Mouse (Mus musculus) MEL-GATA-1-ER (cell line): ENCODE data around the gene Col9a1.

Experiments used
- DNase-seq: peaks from one replicate; pipeline ENCODE4 v3.0.0-alpha.2; 2012; ENCODE audit warnings: low read depth; ENCODE audit errors: extremely low read depth

Col9a1 gene

DNA sequence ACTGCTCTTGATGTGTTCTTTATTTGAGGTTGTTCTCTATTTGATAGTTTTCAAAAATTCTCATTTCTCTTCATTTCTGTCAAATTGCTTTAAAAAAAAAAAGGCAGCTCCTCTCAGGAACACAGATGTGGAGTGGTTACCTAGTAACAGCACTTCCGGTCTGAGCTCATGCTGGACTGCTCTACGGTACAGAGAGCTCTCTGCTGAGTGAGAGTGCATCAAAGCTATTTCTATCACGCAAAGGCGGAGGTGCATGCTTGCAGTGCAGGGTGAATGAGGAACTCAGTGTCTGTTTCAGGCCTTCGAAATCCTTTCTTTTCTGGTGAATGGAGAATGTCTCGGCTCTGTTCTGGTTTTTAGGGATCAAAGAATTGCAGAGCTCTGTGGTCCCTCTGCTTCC lies 41.6 kb downstream of the Col9a1 start:
- DNase-seq: no peak

DNA sequence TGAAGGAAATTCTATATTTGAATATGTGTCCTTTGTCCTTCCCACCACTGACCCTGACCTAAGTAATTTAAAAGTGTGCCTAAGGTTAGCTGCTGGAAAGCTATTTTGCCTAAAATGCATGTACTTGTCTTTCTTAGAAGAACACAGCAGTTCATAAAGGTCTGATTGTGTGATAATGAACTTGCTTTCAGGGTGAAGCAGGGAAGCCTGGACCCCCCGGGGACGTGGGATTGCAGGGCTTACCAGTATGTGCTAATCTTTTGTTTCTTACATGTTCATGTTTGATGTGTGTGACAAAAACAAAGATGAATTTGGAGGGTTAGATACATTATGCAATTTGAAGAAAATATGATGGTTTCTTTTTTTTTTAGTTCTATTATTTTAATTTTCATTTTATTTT lies 44.8 kb downstream of the Col9a1 start:
- no peak for DNase-seq

DNA sequence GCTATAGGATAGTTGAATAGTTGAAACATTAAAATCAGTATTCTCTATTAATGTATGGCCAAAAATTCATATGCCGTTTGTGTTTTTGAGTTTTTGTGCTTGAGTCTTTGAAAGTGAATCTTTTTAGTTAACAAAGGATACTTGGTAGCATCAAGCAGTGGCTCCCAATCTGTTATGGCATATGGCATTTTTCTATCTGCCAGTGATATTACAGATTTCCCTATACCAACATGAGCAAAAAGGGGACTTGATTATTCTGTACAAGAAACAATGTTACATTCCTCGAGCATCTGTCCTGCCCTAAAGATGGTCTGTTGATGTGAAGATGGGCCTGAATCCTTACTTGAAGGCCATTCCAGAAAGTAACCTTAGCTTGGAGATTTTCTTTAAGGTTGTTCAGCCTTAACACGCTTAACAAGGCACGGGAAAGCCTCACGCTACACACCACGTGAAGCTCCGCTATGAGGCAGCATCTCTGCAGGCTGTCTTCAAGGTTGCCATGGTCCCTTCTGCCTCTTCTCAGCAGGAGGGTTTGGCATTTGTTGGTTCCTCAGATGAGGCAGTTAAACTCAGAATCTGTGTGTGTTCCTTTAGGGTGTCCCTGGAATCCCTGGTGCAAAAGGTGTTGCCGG lies 45.7 kb downstream of the Col9a1 start:
- no peak for DNase-seq

- DNase-seq: no peak
Measured at GRCm38 (mm10) chr1:24225825-24226526, 48.6 kb downstream of the Col9a1 start.

GRCm38 (mm10) chr1:24226941-24227711 lies 49.7 kb downstream of the Col9a1 start:
- no peak for DNase-seq

- DNase-seq: no peak
Measured at GRCm38 (mm10) chr1:24229552-24229951, 52.1 kb downstream of the Col9a1 start.

- no peak for DNase-seq
Measured at GRCm38 (mm10) chr1:24230428-24230827, 53.0 kb downstream of the Col9a1 start.

DNA sequence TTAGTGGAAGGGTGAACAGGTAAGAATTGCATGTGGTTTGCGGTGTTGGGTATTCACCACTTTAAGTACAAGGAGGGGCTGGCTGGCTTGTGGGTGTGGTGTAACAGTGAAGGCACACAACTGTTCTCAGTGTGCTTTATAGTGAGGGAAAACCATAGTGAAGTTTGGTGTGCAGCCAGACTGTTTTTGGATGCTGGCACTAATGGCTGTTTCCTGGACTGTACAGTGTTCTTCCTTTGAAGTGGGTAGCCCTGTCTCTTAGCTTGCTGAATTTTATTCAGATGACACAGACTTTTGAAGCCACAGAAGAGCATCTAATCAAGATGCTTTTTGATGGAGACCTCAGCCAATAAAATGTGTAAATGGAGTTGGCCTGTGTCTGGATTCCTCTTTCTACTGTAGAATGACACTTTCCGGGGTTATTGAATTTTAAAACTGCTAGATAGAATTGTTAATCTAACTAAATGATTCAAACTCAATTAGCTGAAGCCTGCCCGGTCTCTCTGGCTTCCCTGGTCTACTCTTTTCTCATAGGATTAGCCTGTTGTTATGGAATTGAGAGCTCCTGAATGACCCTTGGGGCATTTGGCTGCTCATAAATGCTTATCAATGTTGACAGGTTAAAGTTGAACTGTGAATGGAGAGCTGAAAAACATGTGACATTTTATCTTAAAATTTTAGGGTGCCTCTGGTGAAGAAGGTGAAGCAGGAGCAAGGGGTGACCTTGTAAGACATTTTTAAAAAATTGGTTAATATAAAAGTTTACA lies 54.3 kb downstream of the Col9a1 start:
- DNase-seq: no peak

DNA sequence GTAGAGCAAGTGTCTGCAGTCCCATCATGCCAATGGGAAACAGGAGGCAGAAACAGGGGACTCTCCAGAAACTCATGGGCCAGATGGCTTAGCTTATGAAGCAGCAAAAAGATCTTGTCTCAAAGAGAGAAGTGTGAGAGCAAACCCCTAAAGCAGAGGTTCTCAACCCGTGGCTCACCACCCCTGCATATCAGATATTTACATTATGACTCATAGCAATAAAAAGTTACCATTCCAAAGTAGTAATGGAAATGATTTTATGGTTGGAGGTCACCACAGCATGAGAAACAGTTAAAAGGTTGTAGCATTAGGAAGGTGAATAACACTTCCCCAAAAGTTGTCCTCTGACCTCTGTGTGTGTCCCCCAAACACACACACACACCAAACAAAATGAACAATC lies 58.9 kb downstream of the Col9a1 start:
- no peak for DNase-seq

DNA sequence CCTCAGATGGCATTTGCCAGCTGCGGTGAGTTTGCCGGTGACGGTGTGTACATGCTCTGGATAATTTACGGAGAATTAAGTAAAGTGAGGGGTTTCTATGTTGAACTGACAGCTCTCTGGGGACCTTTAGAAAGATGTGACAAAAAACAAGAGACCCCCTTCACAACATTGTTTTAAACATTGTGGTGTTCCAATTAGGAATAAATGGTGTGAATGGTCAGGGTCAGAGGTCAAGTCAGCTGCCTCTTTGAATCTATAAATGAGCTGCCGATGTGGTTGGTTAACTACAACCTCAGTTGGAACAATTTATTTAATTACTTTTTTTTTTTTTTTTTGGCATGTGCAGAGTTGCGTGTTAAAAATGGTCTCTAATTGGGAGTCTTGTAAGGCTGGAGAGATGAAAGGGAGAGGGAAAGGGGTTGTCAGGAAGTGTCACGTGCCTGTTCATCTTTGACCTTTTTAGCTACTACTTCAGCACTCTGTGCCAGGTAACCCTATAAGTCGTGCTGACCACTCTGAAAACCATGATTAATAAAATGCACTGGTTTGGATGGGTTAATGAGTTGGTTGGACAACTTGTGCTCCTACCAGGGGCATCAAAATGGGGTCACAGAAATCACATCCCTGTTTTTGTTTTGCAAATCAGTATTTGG lies 62.8 kb downstream of the Col9a1 start:
- DNase-seq: no peak

- no peak for DNase-seq
Measured at GRCm38 (mm10) chr1:24244931-24245330, 67.5 kb downstream of the Col9a1 start.

DNA sequence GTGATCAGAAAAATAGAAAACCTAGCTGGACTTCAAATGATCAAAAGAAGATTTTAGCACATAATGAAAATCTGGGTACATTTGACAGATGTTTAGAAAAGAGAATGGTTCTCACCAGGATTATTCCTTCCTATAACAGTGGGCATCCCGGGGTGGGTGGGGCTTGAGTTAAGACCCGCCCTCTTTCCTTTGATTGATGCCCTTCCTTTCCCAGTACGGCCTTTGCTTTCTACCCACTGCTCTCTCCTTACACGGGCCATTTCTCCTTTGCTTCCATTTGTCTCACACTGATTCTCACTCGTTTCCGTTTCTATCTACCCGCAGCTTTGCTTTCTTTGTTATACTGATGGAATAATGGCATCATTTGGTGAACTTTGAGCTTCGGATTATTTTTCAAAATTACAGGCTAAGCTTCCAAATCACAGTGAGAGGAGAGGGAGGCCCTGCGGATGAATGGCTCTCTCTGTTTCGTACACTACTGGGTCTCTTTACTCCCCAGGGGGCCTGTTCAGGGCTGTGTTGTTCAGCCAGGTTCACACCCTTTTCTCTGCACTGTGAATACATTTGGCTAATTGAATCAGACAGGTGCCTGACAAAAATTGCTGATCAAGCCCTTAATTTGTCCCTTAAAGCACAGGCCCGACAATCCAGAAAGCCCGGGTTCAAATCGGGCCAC lies 68.4 kb downstream of the Col9a1 start:
- DNase-seq: no peak

- no peak for DNase-seq
Measured at GRCm38 (mm10) chr1:24248294-24249104, 71.1 kb downstream of the Col9a1 start.

- DNase-seq: no peak
Measured at GRCm38 (mm10) chr1:24249105-24249664, 71.8 kb downstream of the Col9a1 start.

- DNase-seq: no peak
Measured at GRCm38 (mm10) chr1:24257961-24258360, 80.6 kb downstream of the Col9a1 start.

- no peak for DNase-seq
Measured at GRCm38 (mm10) chr1:24259419-24259818, 82.0 kb downstream of the Col9a1 start.

DNA sequence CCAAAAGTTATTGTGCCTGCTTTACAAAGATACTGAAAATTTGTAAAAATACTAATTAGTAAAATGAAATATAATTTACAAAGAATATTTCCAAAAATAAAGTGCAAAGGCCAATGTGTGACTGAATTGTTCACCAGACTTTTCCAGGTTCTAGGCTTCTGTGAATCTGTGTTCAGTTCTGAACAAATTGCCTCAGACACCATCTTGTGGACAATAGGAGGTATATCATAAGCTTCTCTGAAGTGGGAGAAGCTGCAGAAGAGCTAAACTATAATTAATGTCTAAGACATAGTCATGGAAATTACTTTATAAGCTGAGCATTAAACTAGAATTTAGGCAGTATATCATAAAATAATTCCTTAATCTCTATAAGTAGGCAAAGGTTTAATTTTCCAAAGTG lies 83.8 kb downstream of the Col9a1 start:
- no peak for DNase-seq

- no peak for DNase-seq
Measured at GRCm38 (mm10) chr1:24267022-24267421, 89.6 kb downstream of the Col9a1 start.

DNA sequence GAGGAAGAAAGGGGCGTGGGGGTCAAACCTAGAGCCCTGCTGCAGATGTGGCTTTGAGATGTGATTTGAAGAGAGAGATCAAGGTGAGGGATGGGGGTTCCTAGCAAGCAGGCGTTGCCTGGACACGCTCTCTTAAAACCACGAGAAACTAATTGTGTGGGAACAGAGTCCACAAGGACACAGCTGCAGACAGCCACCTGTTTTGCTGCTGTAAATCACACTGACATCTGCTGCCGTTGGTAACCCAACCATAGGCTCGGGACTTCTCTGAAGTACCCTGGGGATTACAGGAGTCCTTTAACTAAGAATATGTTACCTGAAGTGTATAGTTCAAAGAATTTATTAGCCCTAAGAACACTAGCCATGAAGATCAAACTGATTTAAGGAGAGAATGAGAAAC lies 109.0 kb downstream of the Col9a1 start:
- no peak for DNase-seq
